Mouse (Mus musculus): ENCODE results near the gene Kcnc3.

The Kcnc3 gene

DNA sequence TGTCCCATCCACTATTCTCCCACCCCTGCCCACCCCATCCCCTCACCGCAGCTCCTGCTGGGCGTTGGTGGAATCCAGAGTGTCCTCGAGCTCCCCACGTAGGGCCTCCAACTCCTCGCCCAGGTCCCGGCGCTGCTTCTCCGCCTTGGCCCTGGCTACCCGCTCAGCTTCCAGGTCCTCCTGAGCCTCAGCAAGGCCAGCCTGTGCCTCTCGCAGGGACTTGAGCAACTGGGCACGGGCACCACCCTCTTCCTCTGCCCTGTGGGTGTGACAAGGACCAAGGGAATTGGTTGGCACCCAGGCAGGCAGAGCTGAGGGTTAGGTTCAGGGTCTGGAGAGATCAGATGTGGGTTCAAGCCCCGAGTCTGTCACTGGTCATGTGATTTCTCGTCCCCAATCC, 36.5 kb downstream of the Kcnc3 start:
- no peak for DNase-seq (ENCODE audit: low spot score)

- no peak for DNase-seq (ENCODE audit: low spot score)
These were observed 38.1 kb downstream of the Kcnc3 start for GRCm38 (mm10) chr7:44628402-44629034.

GRCm38 (mm10) chr7:44630437-44630836, 40.0 kb downstream of the Kcnc3 start:
- DNase-seq (ENCODE audit: low spot score): no peak

- DNase-seq (ENCODE audit: low spot score): no peak
These were observed 42.2 kb downstream of the Kcnc3 start for GRCm38 (mm10) chr7:44632676-44633075.

DNA sequence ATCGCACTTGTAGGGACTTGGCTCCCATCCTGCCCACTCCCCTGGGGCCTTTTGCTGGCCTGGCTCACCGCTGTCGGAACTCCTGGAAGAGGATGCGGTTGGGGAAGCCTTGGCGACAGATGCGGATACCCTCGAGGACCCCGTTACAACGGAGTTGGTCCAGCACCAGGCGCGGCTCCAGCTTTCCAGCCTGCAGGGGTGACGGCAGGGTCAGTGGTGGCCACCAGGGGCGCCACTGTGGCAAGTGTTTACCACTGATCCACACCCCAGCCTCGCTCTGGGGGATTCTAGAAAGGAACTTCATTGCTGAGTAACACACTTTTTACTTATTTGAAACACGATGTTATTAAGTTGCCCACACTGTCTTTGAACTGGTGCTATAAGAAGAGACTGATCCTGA, 42.9 kb downstream of the Kcnc3 start:
- no peak for DNase-seq (ENCODE audit: low spot score)

DNA sequence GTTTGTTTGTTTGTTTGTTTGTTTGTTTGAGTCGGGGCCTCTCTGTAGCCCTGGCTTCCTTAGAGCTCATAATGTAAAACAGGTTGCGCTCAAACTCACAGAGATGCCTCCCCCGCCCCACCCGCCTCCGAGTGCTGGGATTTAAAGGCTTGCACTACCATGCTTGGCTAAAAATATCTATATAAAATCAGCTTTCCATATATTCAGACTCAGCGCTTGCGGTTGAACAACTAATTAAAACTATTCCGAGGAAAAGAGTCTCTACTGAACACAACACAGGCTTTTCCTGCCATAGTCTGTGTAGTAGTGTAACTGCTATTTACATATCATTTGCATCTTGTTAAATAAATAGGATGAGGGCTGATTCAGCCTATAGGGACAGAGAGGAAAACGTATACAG, 46.2 kb downstream of the Kcnc3 start:
- DNase-seq (ENCODE audit: low spot score): no peak

DNA sequence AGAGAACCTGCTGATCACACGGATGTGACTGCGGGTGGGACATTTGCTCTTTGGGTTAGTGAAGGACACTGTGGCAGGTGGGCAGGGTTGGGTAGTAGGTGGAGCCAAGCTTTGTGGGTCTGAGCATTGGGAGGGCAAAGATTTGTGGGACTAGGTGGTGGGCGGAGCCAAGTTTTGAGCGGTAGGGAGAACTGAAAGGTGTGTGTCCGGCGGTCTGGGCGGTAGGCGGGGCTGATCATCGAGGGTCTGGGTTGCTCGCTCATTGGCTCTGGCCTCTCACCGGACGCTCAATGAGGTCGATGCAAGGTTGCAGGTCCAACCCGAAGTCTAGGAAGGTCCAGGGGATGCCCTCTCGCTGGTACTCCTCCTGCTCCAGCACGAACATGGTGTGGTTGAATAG, 48.2 kb downstream of the Kcnc3 start:
- no peak for DNase-seq (ENCODE audit: low spot score)

- DNase-seq (ENCODE audit: low spot score): no peak
These were observed 50.6 kb downstream of the Kcnc3 start for GRCm38 (mm10) chr7:44640843-44641605.

DNA sequence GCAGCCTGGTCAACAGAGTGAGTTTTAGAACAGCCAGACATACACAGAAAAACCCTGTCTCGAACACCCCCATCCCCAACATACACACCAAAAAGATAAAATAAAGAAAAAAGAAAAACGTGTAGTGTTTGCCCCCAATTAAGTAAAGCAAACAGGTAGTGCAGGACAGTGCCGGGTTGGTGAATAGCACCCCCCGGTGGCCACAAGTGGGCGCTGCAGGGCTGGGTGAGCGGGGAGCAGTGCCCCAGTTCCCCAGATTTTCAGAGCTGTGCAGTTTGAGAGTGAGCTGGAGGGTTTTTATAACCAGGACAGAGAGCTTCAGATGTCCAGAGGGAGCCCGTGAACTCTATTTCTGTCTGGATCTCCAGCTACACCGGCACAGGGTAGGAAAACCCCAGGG, 51.4 kb downstream of the Kcnc3 start:
- no peak for DNase-seq (ENCODE audit: low spot score)

GRCm38 (mm10) chr7:44645256-44645655, 54.8 kb downstream of the Kcnc3 start:
- no peak for DNase-seq (ENCODE audit: low spot score)

DNA sequence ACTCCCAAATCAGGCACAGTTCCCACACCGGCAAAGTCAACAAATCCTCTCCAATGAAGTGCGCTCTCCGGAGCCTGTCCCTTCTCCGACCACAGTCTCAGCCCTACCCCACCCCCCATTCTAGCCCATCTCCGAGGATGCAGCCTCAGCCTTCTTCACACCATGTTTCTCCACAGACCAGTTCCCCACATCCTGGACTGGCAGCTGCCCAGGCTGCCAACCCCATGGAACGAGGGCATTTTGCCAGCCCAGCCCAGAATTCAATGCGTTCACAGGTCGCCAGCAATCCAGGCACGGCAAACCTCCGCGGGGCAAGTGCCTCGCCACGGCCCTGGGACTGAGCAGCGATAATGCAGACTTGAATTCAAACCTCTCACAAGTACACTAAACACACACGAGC, 55.5 kb downstream of the Kcnc3 start:
- DNase-seq (ENCODE audit: low spot score): no peak

DNA sequence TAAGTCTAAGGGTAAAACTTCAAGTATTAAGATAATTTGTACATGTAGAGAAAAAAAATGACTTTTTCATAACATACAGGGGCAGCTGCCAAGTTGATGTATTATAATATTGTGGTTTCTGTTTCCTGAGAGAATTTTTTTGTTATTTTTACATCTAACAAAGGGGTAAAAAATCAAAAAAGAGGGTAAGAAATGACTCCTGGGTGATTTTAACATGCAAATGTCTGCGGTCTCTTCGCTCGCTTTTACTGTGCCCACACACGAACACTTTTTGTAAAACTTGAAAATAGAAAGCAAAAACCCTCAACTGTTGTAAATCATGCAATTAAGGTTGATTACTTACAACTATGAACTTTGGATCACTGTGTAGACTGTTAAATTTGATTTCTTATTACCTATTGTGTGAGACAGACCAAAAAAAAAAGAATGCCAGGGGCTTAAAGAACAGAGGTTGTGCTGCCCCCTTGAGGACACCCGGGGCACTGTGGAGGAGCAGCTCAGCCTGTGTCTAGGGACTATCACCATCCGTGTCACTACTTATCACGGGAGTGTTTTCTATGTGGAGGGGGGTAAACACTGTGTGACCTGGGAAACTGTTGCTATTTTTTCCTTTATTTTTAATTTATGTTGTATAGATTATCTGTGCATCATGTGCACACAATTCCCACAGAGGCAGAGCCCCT, 56.7 kb downstream of the Kcnc3 start:
- peak; percentile 46 for DNase-seq (ENCODE audit: low spot score)

GRCm38 (mm10) chr7:44647729-44648128, 57.3 kb downstream of the Kcnc3 start:
- DNase-seq (ENCODE audit: low spot score): no peak

- no peak for DNase-seq (ENCODE audit: low spot score)
These were observed 58.7 kb downstream of the Kcnc3 start for GRCm38 (mm10) chr7:44649094-44649610.

DNA sequence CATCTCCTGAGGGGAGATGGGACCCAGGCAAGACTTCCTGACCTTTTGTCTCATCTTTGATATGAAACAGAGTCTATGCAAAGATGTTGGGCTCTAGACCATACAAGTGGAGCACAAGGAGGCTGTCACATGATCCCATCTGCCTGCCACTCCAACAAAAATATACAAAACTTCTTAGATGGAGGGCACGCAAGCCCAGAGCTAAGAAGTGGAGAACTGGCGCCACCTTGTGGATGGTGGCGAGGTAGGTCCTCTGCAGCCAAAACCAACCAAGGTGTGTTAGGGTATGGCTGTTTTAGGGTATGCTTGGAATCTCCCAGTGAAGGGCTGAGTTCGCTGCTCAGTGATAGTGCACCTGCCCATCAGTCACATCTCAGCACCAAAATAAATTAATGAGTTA, 59.5 kb downstream of the Kcnc3 start:
- DNase-seq (ENCODE audit: low spot score): no peak

DNA sequence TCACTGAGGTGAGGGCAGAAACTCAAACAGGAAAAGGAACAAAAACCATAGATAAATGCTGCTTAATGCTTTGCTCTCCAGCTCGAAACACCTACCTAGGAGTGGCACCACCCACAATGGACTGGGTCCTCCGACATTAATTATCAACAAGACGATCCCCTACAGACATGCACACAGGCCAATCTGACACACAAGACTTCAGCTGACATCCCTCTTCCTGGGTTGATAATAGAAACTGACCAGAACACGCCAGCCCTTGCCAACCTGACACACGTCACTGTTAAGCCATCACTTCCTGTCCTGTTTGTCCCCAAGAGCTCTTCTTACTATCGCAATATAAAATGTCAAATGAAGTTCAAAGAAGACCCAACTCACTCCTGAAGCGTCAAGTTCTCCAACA, 61.0 kb downstream of the Kcnc3 start:
- DNase-seq (ENCODE audit: low spot score): no peak

- DNase-seq (ENCODE audit: low spot score): no peak
These were observed 63.3 kb downstream of the Kcnc3 start for GRCm38 (mm10) chr7:44653773-44654172.
